Mouse (Mus musculus) left cerebral cortex, adult 2 months (tissue): ENCODE results near the gene Fam214b. TPM values are rescaled to one million over a fixed set of nuclear protein-coding genes. Genes with fewer than 3 reads are reported as not detected.

Source experiments
- DNase-seq, 2 experiments: peaks; one replicate each; pipeline ENCODE4 v3.0.0; 2021 to 2022; ENCODE audit warnings: low spot score in 2 of 2, mixed read lengths in 1 of 2; ENCODE audit errors: extremely low spot score in 1 of 2
- H3K27ac ChIP-seq: fragments of 200-600 bp; 2 replicates; pipeline ENCODE4 v1.8.1; 2022
- H3K4me3 ChIP-seq: fragments of 200-600 bp; 2 replicates; pipeline ENCODE4 v1.8.1; 2022
- CTCF ChIP-seq: fragments of 200-600 bp; IDR thresholded peaks from 2 replicates; pipeline ENCODE4 v1.8.1; 2022; ENCODE audit warnings: antibody characterized with exemption, mild to moderate bottlenecking, moderate library complexity
- intact Hi-C: fragments of 180-260 bp; cut with DNase I; formaldehyde crosslinking; loops from one replicate; pipeline ENCODE4 v1.15.1; 2025
- total RNA-seq, 2 experiments: library from RNA; stranded (reverse); gene quantifications; 2 replicates each; pipeline ENCODE4 v1.2.3; 2021

The Fam214b gene
- total RNA-seq, 2 experiments from 2014 or later, result 39.0 to 39.7 TPM

- Histone ChIP-seq H3K27ac (no peak overlapping the region), H3K4me3 (no peak overlapping the region)
- no peak for TF ChIP-seq CTCF
- no peak for DNase-seq
- intact Hi-C loops, result no loop called here
Observed at GRCm38 (mm10) chr4:43057654-43058053, 11.6 kb upstream of the Fam214b start.

- DNase-seq, result no peak
- no peak overlapping the region for H3K4me3 ChIP-seq
- intact Hi-C loops, result no loop called here
- H3K27ac ChIP-seq, result no peak overlapping the region
- peak; percentile 87 for TF ChIP-seq CTCF
Observed at GRCm38 (mm10) chr4:43052627-43053026, 6.6 kb upstream of the Fam214b start.

DNA sequence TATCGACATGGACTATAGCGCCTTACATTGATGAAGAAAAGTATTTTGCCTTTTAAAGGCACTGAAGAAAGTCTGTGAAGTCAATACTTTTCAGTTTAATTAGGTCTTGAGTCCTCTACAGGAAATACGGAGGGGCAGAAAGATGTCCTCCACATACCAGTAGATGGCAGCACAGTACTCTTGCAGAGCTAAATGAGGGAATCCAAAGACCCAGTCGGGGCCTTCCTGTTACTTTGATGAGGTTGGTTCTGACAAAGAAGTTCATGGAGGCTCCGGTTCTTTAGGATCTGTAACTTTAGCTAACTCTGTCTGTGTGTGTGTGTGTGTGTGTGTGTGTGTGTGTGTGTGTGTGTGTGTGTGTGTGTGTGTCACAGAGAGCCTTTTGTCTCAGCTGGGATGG, 1.2 kb upstream of the Fam214b start:
- no peak overlapping the region; the same call in 1 of the 2 replicates for H3K4me3 ChIP-seq
- peak; percentile 87 for TF ChIP-seq CTCF
- DNase-seq, result peak; percentile 54 to 68
- H3K27ac ChIP-seq, result 0 out of 2 replicates have a peak overlapping the region, but pooled peaks have one; percentile 30
- intact Hi-C loops, result loop anchor here (2.0 to 10.0 kb wide), 6 partner anchors 68 to 518 kb away; partner anchors contain the start of genes Arhgef39, Ccdc107, Creb3 and Tln1

- H3K4me3 ChIP-seq, result no peak overlapping the region
- peak overlapping the region; percentile 30; the same call in 1 of the 2 replicates for H3K27ac ChIP-seq
- intact Hi-C loops, result loop anchor here (2.0 to 10.0 kb wide), 6 partner anchors 68 to 518 kb away; partner anchors contain the start of genes Arhgef39, Ccdc107, Creb3 and Tln1
- no peak for DNase-seq
- TF ChIP-seq CTCF, result no peak
Observed at GRCm38 (mm10) chr4:43046607-43047006, 587 bp upstream of the Fam214b start.

DNA sequence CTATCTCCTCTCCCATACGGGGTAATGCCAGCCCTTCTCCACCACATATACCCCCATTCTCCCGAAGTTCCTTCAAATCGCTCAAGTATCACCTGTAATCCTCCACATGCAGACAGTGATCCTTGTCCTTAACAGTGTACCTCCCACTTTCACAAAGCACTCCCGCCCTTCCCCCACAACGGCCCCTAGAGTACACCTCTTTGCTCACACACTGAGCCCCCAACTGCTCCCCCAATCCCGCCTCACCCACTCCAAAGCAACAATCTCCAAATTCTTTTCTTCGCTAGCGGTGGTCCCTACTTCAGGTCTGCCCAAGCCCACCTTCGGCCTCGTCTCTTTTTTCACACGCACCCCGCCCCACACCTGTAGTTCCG, 748 bp downstream of the Fam214b start:
- DNase-seq, result no peak
- no peak for TF ChIP-seq CTCF
- Histone ChIP-seq H3K4me3 (peak overlapping the region; percentile 82), H3K27ac (peak overlapping the region; percentile 72)
- intact Hi-C loops, result loop anchor here (5.0 to 10.0 kb wide), 4 partner anchors 362 to 520 kb away; partner anchors contain the start of genes Arhgef39, Ccdc107, Creb3 and Tln1

GRCm38 (mm10) chr4:43044673-43045072, 1.3 kb downstream of the Fam214b start:
- intact Hi-C loops, result loop anchor here (5.0 to 10.0 kb wide), 4 partner anchors 363 to 520 kb away; partner anchors contain the start of genes Arhgef39, Ccdc107, Creb3 and Tln1
- DNase-seq, result peak in 1 of 2 experiments; percentile 21
- TF ChIP-seq CTCF, result no peak
- Histone ChIP-seq H3K27ac (peak overlapping the region; percentile 72), H3K4me3 (peak overlapping the region; percentile 82)

DNA sequence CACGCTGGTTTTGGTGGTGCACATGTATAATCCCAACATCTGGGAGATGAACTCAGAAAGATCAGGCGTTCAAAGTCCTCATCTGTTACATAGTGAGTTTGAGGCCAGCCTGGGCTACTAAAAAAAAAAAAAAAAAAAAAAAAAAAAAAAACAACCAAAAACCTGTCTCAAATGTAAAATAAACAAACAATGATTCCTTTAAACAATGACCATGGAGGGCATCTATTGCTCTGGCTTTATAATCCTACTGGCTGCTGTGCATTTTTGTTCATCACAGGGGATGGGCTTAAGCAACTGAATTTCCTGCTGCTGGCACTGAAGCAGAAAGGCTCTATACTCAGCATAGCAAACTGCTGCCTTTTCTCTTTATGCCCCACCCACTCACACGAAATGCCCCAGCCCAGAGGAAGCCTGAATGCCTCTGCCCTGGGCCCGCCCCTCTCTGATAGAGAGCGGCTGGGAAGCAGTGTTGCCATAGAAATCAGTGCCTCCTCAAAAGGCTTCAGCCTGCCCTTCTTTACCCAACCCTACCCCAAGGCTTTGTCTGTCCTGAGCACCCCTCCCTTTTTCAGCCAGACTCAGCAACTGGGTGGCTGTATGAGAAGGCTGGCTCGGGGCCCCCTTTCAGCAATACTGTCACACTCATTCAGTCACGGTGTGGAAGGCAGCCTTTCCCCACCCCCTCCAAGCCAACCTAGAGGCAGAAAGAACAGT, 2.2 kb downstream of the Fam214b start:
- Histone ChIP-seq H3K4me3 (no peak overlapping the region), H3K27ac (peak overlapping the region; percentile 72)
- DNase-seq, result peak in 1 of 2 experiments; percentile 55
- TF ChIP-seq CTCF, result no peak
- intact Hi-C loops, result loop anchor here (10.0 kb wide), 2 partner anchors 451 to 521 kb away; partner anchors contain the start of genes Arhgef39, Ccdc107, Creb3 and Tln1

DNA sequence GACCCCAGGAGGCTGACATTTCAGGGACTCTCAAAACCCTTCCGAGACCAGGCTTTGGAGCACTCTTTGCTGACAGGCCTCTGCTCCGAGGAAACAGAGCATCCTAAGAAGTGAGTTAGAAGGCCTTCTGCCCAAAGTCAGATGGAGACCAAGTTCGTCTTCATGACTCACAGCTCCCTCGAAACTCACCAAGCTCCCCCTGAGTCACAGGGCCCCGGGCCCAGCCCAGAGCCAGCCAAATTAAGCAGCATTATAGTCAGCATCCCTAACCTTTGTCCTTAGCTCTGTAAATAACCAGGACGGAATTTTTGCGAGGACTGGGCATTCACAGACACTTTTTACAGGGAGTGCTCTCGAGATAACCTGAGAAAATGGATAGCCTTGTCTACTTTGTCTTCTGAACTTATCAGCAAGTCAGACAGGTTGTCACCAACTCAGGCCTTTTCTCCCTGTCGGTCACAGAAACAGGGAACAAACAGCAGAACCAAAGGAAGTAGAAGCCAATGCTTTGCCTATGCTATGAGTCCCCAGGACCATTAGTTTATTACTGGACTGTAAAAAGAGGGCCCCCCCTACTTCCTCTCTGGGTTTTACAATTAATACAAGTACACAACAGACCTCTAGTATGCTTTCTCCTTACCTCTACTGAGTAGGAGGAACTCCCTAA, 5.0 kb downstream of the Fam214b start:
- no peak overlapping the region for H3K4me3 ChIP-seq
- intact Hi-C loops, result loop anchor here (10.0 kb wide), 2 partner anchors 454 to 524 kb away; partner anchors contain the start of genes Arhgef39, Ccdc107, Creb3 and Tln1
- no peak for TF ChIP-seq CTCF
- no peak overlapping the region for H3K27ac ChIP-seq
- no peak for DNase-seq

- Histone ChIP-seq H3K27ac (peak overlapping the region; percentile 54), H3K4me3 (peak overlapping the region; percentile 81)
- peak; percentile 91 to 93 for DNase-seq
- no peak for TF ChIP-seq CTCF
- intact Hi-C loops, result loop anchor here (10.0 kb wide), 2 partner anchors 455 to 525 kb away; partner anchors contain the start of genes Arhgef39, Ccdc107, Creb3 and Tln1
Observed at GRCm38 (mm10) chr4:43040114-43040572, 5.9 kb downstream of the Fam214b start.

GRCm38 (mm10) chr4:43039609-43040008, 6.4 kb downstream of the Fam214b start:
- peak overlapping the region; percentile 81 for H3K4me3 ChIP-seq
- DNase-seq, result peak in 1 of 2 experiments; percentile 10
- peak overlapping the region; percentile 54 for H3K27ac ChIP-seq
- intact Hi-C loops, result loop anchor here (10.0 kb wide), 2 partner anchors 455 to 525 kb away; partner anchors contain the start of genes Arhgef39, Ccdc107, Creb3 and Tln1
- no peak for TF ChIP-seq CTCF
